Mouse (Mus musculus): ENCODE data around the gene Chrm3. TPM values are rescaled to one million over a fixed set of nuclear protein-coding genes. Genes with fewer than 3 reads are reported as not detected.

Chrm3 gene
- polyA plus RNA-seq, 1 experiment, result not detected

- H3K79me2 ChIP-seq (ENCODE audit: control insufficient read depth, insufficient read depth), result no peaks in the 10 kb centered on the region
- H3K27me3 ChIP-seq (ENCODE audit: control insufficient read depth, insufficient read depth, insufficient read length), result no peaks in the 10 kb centered on the region
- TF ChIP-seq REST (IDR thresholded peaks at IDR 0.05; ENCODE audit: insufficient read depth, insufficient read length) (no peak), TCF3 (IDR thresholded peaks at IDR 0.05; ENCODE audit: insufficient read length, low read depth) (no peak), USF1 (IDR thresholded peaks at IDR 0.05; ENCODE audit: low read depth) (no peak), TCF12 (IDR thresholded peaks at IDR 0.05; ENCODE audit: insufficient read depth, poor library complexity, severe bottlenecking) (no peak), POLR2A (IDR thresholded peaks at IDR 0.05; ENCODE audit: insufficient read length, low read depth) (no peak), POLR2AphosphoS2 (IDR thresholded peaks at IDR 0.05; ENCODE audit: insufficient read length, low read depth) (no peak), E2F4 (IDR thresholded peaks at IDR 0.05; ENCODE audit: insufficient read depth) (no peak), MAX (IDR thresholded peaks at IDR 0.05; ENCODE audit: low read depth) (no peak), MYOG (IDR thresholded peaks at IDR 0.05; ENCODE audit: control insufficient read depth in 1 of 3, insufficient read depth in 1 of 3, insufficient read length in 2 of 3, low read depth in 2 of 3) (no peak)
- no peak overlapping the region for H3K4me3 ChIP-seq
- no peaks in the 10 kb centered on the region for H3K36me3 ChIP-seq (ENCODE audit: control insufficient read depth, insufficient read depth)
- no peak overlapping the region for H3ac ChIP-seq (ENCODE audit: control insufficient read depth, insufficient read length)
- no peak overlapping the region for H3K4me2 ChIP-seq (ENCODE audit: low read depth)
Observed at GRCm38 (mm10) chr13:10284331-10284730, 76.3 kb downstream of the Chrm3 start.

- TF ChIP-seq E2F4 (IDR thresholded peaks at IDR 0.05; ENCODE audit: insufficient read depth) (no peak), TCF3 (IDR thresholded peaks at IDR 0.05; ENCODE audit: insufficient read length, low read depth) (no peak), MYOD1 (IDR thresholded peaks at IDR 0.05; ENCODE audit: control insufficient read depth in 1 of 3, insufficient read length in 2 of 3, low read depth in 2 of 3) (no peak), MYOG (IDR thresholded peaks at IDR 0.05; ENCODE audit: control insufficient read depth in 1 of 3, insufficient read depth in 1 of 3, insufficient read length in 2 of 3, low read depth in 2 of 3) (no peak), SRF (IDR thresholded peaks at IDR 0.05; ENCODE audit: control insufficient read depth, insufficient read length, low read depth) (no peak), POLR2A (IDR thresholded peaks at IDR 0.05; ENCODE audit: insufficient read length, low read depth) (no peak), USF1 (IDR thresholded peaks at IDR 0.05; ENCODE audit: low read depth) (no peak), TCF12 (IDR thresholded peaks at IDR 0.05; ENCODE audit: insufficient read depth, poor library complexity, severe bottlenecking) (no peak), CEBPB (IDR thresholded peaks at IDR 0.05; ENCODE audit: insufficient read depth, poor library complexity, severe bottlenecking) (no peak), MAX (IDR thresholded peaks at IDR 0.05; ENCODE audit: low read depth) (no peak), REST (IDR thresholded peaks at IDR 0.05; ENCODE audit: insufficient read depth, insufficient read length) (no peak), POLR2AphosphoS2 (IDR thresholded peaks at IDR 0.05; ENCODE audit: insufficient read length, low read depth) (no peak)
- Histone ChIP-seq H3ac (ENCODE audit: control insufficient read depth, insufficient read length) (no peak overlapping the region), H3K36me3 (ENCODE audit: control insufficient read depth, insufficient read depth) (no peaks in the 10 kb centered on the region), H3K4me3 (no peak overlapping the region), H3K79me2 (ENCODE audit: control insufficient read depth, insufficient read depth) (no peaks in the 10 kb centered on the region), H3K27me3 (ENCODE audit: control insufficient read depth, insufficient read depth, insufficient read length) (no peaks in the 10 kb centered on the region), H3K4me2 (ENCODE audit: low read depth) (no peak overlapping the region)
Observed at GRCm38 (mm10) chr13:10274907-10275306, 85.7 kb downstream of the Chrm3 start.

- H3K79me2 ChIP-seq (ENCODE audit: control insufficient read depth, insufficient read depth), result no peaks in the 10 kb centered on the region
- H3K27me3 ChIP-seq (ENCODE audit: control insufficient read depth, insufficient read depth, insufficient read length), result no peaks in the 10 kb centered on the region
- TF ChIP-seq MYOG (IDR thresholded peaks at IDR 0.05; ENCODE audit: control insufficient read depth in 1 of 3, insufficient read depth in 1 of 3, insufficient read length in 2 of 3, low read depth in 2 of 3), result no peak
- TF ChIP-seq E2F4 (IDR thresholded peaks at IDR 0.05; ENCODE audit: insufficient read depth), result no peak
- TF ChIP-seq CEBPB (IDR thresholded peaks at IDR 0.05; ENCODE audit: insufficient read depth, poor library complexity, severe bottlenecking), result no peak
- H3ac ChIP-seq (ENCODE audit: control insufficient read depth, insufficient read length), result no peak overlapping the region
- H3K36me3 ChIP-seq (ENCODE audit: control insufficient read depth, insufficient read depth), result no peaks in the 10 kb centered on the region
- H3K4me3 ChIP-seq, result no peak overlapping the region
- H3K4me2 ChIP-seq (ENCODE audit: low read depth), result no peak overlapping the region
Observed at GRCm38 (mm10) chr13:10263784-10264183, 96.9 kb downstream of the Chrm3 start.

DNA sequence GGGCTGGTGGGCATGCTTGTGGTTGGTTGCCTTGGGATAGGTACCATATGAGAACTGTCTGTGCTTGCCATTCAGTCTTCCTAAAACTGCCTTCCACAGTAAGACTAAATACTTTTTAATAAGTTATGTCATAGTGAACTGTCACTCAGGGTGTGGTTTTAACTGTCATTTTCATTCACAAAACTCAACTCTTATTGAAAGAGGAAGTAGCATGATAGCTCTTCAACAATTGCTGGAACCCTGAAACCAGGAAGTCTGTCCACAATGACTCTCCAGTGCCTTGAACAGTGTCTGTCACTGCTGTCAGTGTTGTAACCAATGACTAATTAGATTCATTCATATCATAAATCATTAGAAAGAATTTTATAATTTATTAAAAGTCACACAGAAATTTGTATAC, 107.6 kb downstream of the Chrm3 start:
- Histone ChIP-seq H3K79me2 (ENCODE audit: control insufficient read depth, insufficient read depth) (no peaks in the 10 kb centered on the region), H3ac (ENCODE audit: control insufficient read depth, insufficient read length) (no peak overlapping the region), H3K36me3 (ENCODE audit: control insufficient read depth, insufficient read depth) (no peaks in the 10 kb centered on the region), H3K4me2 (ENCODE audit: low read depth) (no peak overlapping the region), H3K4me3 (no peak overlapping the region), H3K27me3 (ENCODE audit: control insufficient read depth, insufficient read depth, insufficient read length) (no peaks in the 10 kb centered on the region)
- TF ChIP-seq CEBPB (IDR thresholded peaks at IDR 0.05; ENCODE audit: insufficient read depth, poor library complexity, severe bottlenecking) (no peak), POLR2AphosphoS2 (IDR thresholded peaks at IDR 0.05; ENCODE audit: insufficient read length, low read depth) (no peak), MYOG (IDR thresholded peaks at IDR 0.05; ENCODE audit: control insufficient read depth in 1 of 3, insufficient read depth in 1 of 3, insufficient read length in 2 of 3, low read depth in 2 of 3) (no peak), REST (IDR thresholded peaks at IDR 0.05; ENCODE audit: insufficient read depth, insufficient read length) (no peak), POLR2A (IDR thresholded peaks at IDR 0.05; ENCODE audit: insufficient read length, low read depth) (no peak), TCF3 (IDR thresholded peaks at IDR 0.05; ENCODE audit: insufficient read length, low read depth) (no peak), MYOD1 (IDR thresholded peaks at IDR 0.05; ENCODE audit: control insufficient read depth in 1 of 3, insufficient read length in 2 of 3, low read depth in 2 of 3) (no peak), USF1 (IDR thresholded peaks at IDR 0.05; ENCODE audit: low read depth) (no peak), TCF12 (IDR thresholded peaks at IDR 0.05; ENCODE audit: insufficient read depth, poor library complexity, severe bottlenecking) (no peak), E2F4 (IDR thresholded peaks at IDR 0.05; ENCODE audit: insufficient read depth) (no peak), SRF (IDR thresholded peaks at IDR 0.05; ENCODE audit: control insufficient read depth, insufficient read length, low read depth) (no peak), MAX (IDR thresholded peaks at IDR 0.05; ENCODE audit: low read depth) (no peak)

- Histone ChIP-seq H3K79me2 (ENCODE audit: control insufficient read depth, insufficient read depth) (no peaks in the 10 kb centered on the region), H3K36me3 (ENCODE audit: control insufficient read depth, insufficient read depth) (no peaks in the 10 kb centered on the region), H3ac (ENCODE audit: control insufficient read depth, insufficient read length) (no peak overlapping the region), H3K4me2 (ENCODE audit: low read depth) (no peak overlapping the region), H3K4me3 (no peak overlapping the region), H3K27me3 (ENCODE audit: control insufficient read depth, insufficient read depth, insufficient read length) (no peaks in the 10 kb centered on the region)
- TF ChIP-seq SRF (IDR thresholded peaks at IDR 0.05; ENCODE audit: control insufficient read depth, insufficient read length, low read depth) (no peak), USF1 (IDR thresholded peaks at IDR 0.05; ENCODE audit: low read depth) (no peak), E2F4 (IDR thresholded peaks at IDR 0.05; ENCODE audit: insufficient read depth) (no peak), MYOG (IDR thresholded peaks at IDR 0.05; ENCODE audit: control insufficient read depth in 1 of 3, insufficient read depth in 1 of 3, insufficient read length in 2 of 3, low read depth in 2 of 3) (no peak), POLR2AphosphoS2 (IDR thresholded peaks at IDR 0.05; ENCODE audit: insufficient read length, low read depth) (no peak), TCF3 (IDR thresholded peaks at IDR 0.05; ENCODE audit: insufficient read length, low read depth) (no peak), TCF12 (IDR thresholded peaks at IDR 0.05; ENCODE audit: insufficient read depth, poor library complexity, severe bottlenecking) (no peak)
Observed at GRCm38 (mm10) chr13:10251499-10252179, 109.0 kb downstream of the Chrm3 start.

All from myocyte (in vitro differentiated cells).